Mouse (Mus musculus) heart, embryonic 10.5 days (tissue): ENCODE results near the gene AU040320. TPM values are rescaled to one million over a fixed set of nuclear protein-coding genes. Genes with fewer than 3 reads are reported as not detected.

ENCODE experiments used
- DNase-seq: peaks from one replicate; pipeline ENCODE4 v3.0.0-alpha.2; 2017; ENCODE audit warnings: low spot score
- H3K27ac ChIP-seq: fragments of 300-500 bp; sonication (generic); 2 replicates; pipeline ENCODE4 v1.5.1; 2016; ENCODE audit warnings: mild to moderate bottlenecking
- H3K27me3 ChIP-seq: fragments of 300-500 bp; sonication (generic); 2 replicates; pipeline ENCODE4 v1.6.1; 2016; ENCODE audit warnings: mild to moderate bottlenecking; ENCODE audit not compliant: poor library complexity, insufficient read depth, severe bottlenecking
- H3K36me3 ChIP-seq: fragments of 300-500 bp; sonication (generic); 2 replicates; pipeline ENCODE4 v1.6.1; 2016; ENCODE audit warnings: mild to moderate bottlenecking, moderate library complexity
- H3K4me1 ChIP-seq: fragments of 300-500 bp; sonication (generic); 2 replicates; pipeline ENCODE4 v1.6.1; 2016; ENCODE audit warnings: mild to moderate bottlenecking
- H3K4me3 ChIP-seq: fragments of 300-500 bp; sonication (generic); 2 replicates; pipeline ENCODE4 v1.5.1; 2016; ENCODE audit warnings: mild to moderate bottlenecking, moderate library complexity
- H3K9me3 ChIP-seq: fragments of 300-500 bp; sonication (generic); 2 replicates; pipeline ENCODE4 v1.6.1; 2016; ENCODE audit warnings: mild to moderate bottlenecking, moderate library complexity
- WGBS: fragments of 180-500 bp; shearing (Covaris S2); methylation state at CpG from one replicate; pipeline ENCODE4 v1.1.7; 2016; 5-methylcytosine and 5-hydroxymethylcytosine counted together
- polyA plus RNA-seq: library from polyadenylated mRNA; unstranded; fragments of >200 nt; fragmentation: Nextera tagmentation; extraction: Ambion mirVana; gene quantifications from 2 replicates; pipeline ENCODE4 v1.2.1, GENCODE M21; 2016

AU040320 gene
- 19.8 and 30.4 TPM in 2 replicates for polyA plus RNA-seq

DNA sequence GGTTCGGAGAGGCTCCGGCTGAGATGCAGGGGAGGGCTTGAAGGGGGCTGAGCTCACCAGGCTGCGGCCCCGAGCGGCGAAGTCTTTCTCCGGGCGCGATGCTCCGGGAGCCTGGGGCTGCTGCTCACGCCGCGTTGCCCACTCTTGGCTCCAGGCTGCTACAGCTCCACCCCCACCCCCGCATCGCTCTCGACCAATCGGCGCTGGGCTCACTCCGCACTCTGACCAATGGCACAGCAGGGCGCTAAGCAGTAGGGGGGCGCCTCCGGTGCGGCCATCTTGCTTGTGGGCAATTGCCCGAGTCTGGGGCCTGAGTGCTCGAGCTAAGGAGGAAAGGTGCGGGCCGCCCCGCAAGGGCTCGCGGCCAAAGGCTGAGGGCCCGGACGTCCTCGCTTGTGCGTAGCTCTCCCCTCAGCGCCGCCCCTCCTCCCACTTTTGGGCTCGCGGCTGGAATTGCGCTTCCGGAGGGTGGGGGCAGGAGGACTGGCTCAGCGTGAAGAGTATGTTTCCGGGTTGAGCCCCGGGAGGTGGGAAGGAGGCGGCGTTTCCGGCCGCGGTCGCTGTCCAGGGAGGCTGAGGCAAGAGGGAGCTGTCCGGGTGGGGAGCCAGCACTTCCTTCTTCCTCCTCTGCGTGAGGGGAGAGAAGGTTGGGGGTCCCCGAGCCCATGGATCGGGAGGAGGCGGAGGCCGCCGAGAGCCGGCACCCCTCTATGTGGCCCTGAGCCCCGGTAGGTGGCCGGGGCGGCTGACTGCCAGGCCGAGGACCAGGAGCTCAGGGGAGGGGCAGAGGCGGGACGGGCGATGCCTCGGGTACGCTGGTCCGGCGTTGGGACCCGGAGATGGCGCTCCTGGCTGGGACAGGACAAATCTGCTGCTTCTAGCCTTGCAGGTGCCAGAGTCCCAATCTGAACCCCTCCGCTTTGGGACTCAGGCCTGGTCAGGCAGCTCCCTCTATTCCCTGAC lies at the start of gene AU040320, which contains the start of gene Ncdn:
Gene AU040320, plus strand, starts transcription at position 277 of the 963 bp plus-strand sequence.
Gene Ncdn, minus strand, starts transcription at position 171 of the 963 bp plus-strand sequence.
- Histone ChIP-seq H3K4me3 (peak within 1 kb of the TSS; percentile 88), H3K9me3 (no peaks in the 10 kb centered on the region), H3K27ac (peak within 1 kb of the TSS; percentile 96), H3K4me1 (peaks cover 45% of the 10 kb centered on the region), H3K36me3 (peaks cover 39% of the 10 kb centered on the region), H3K27me3 (no peaks in the 10 kb centered on the region)
- under 1% methylated on average over 71 of the region's 71 CpGs for WGBS
- peak; percentile 99 for DNase-seq

DNA sequence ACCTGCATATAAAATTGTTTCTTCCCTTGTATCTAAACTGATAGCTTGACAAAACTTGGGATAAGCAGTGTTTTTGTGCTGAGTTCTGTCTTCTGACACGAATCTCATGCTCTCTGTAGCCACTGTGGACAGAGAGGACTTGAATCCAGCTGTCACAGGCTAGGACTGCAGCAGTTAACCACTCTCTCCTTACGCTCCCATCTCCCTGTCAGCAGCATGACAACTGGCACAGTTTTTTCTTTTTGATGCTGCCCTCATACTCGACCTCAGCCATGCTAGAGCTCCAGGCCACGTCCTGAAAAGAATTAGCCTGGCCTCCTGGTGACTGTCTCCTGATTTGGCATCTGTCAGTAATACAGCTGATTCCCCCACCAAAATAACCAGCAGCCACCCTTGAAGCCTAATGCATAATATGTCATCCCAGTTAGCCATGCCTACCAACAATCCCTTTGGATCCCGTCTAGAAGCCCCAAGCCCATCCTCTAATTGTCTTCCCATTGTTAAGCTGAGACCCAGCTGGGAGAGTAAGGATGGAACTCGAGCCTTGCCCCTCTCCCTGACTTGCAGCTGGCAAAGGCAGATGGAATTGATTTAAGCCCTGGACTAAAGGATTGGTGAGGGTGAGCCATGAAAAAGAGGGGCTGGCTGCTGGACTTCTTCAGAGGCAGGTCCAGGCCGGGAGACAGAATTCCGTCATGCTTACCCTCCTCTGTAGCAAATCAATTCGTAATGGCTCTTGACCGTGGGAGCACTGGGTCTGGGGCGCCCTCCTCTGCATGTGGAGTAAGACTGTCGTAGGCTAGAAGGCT lies 46.5 kb upstream of the AU040320 start:
- H3K9me3 ChIP-seq: no peaks in the 10 kb centered on the region
- no peak for DNase-seq
- H3K4me3 ChIP-seq: no peak overlapping the region
- no peaks in the 10 kb centered on the region for H3K27me3 ChIP-seq
- no peak overlapping the region for H3K27ac ChIP-seq
- WGBS: 75% methylated on average over 12 of the region's 12 CpGs
- H3K4me1 ChIP-seq: no peaks in the 10 kb centered on the region
- H3K36me3 ChIP-seq: peaks cover 72% of the 10 kb centered on the region

DNA sequence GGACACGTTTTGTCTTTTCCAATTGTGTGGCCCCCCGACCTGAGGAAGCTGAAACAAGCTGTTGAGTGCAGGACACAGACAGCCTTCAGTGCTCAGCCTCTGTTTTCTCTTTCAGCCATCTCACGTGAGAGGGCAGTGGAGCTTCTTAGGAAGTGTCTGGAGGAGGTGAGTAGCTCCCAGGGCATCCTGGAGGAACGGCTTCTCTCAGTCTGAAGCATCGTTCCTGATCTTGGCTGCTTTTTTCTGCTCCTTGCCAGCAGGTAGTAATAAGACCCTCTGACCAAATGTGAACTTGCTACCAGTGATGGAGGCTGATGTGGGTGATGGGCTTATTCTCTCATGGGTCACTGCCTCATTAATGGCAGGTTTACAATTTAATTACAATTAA lies 45.9 kb upstream of the AU040320 start:
- Histone ChIP-seq H3K27ac (no peak overlapping the region), H3K4me1 (no peaks in the 10 kb centered on the region), H3K27me3 (no peaks in the 10 kb centered on the region), H3K9me3 (no peaks in the 10 kb centered on the region), H3K4me3 (no peak overlapping the region), H3K36me3 (peaks cover 72% of the 10 kb centered on the region)
- WGBS: 87% methylated on average over 5 of the region's 5 CpGs
- DNase-seq: no peak

DNA sequence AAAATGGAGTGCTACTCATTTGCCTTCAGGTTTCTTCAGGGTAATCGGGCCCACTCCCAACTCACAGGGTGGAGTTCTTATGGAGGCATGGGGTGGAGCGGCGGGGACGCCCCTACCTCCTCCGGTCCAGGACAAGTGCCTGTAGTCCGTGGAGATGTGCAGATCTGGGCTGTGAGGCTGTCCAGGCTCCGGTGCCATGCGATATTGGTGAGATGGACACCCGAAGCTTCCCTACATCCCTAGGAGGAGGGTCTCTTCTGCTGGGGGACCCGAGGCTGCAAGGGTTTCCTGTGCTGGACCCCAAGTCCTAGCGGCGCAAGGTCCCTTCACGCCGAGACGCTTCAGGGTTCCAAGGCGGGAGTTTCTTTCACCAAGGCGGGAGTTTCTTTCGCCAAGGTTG lies 21.2 kb upstream of the AU040320 start:
- Histone ChIP-seq H3K9me3 (no peaks in the 10 kb centered on the region), H3K4me3 (peak overlapping the region; percentile 36), H3K27ac (no peak overlapping the region), H3K36me3 (no peaks in the 10 kb centered on the region), H3K27me3 (peaks cover 83% of the 10 kb centered on the region), H3K4me1 (peaks cover 28% of the 10 kb centered on the region)
- DNase-seq: no peak
- 3% methylated on average over 18 of the region's 18 CpGs for WGBS

DNA sequence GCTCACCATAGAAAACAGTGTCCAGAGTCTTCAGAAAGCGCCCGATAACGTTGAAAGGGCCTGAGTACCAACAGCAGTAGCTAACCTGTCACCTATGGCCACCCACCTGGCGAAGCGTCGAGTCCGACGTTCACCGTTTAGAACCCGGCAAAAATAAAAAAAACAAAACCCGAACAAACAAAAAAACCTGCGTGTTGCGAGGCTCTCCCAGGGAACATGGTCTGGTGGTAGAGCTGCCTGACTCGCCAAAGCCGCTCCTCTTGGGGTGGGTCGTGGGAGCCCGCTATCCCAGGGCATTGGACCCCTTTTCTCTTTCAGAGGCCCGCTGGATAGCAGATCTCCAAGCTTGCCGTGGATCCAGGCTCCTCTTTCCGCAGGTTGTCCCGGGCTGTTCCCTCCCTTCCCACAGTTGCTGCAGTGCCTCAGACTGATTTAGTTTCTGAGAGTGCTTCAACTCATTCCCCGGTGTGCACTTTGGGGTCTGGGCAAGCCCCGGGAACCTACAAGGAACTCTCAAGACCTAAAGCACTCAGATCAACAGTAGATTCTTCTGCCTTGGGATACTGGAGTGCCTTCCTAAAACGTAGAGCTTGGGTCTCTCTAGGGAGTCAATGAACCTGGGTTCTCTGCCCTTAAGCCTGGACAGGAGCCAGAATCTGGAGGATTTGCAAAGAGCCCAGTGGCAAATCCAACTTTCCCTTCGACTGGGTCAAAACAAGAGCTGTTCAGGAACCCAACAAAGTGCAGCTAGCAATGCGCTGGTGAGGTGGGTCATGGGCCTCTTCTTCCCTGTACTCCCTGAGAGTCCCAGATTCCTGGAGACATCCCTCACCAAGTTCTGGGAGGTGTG lies 20.6 kb upstream of the AU040320 start:
- Histone ChIP-seq H3K27ac (no peak overlapping the region), H3K4me3 (peak overlapping the region; percentile 36), H3K4me1 (peaks cover 28% of the 10 kb centered on the region), H3K27me3 (peaks cover 89% of the 10 kb centered on the region), H3K36me3 (no peaks in the 10 kb centered on the region), H3K9me3 (no peaks in the 10 kb centered on the region)
- DNase-seq: no peak
- WGBS: 11% methylated on average over 26 of the region's 26 CpGs

DNA sequence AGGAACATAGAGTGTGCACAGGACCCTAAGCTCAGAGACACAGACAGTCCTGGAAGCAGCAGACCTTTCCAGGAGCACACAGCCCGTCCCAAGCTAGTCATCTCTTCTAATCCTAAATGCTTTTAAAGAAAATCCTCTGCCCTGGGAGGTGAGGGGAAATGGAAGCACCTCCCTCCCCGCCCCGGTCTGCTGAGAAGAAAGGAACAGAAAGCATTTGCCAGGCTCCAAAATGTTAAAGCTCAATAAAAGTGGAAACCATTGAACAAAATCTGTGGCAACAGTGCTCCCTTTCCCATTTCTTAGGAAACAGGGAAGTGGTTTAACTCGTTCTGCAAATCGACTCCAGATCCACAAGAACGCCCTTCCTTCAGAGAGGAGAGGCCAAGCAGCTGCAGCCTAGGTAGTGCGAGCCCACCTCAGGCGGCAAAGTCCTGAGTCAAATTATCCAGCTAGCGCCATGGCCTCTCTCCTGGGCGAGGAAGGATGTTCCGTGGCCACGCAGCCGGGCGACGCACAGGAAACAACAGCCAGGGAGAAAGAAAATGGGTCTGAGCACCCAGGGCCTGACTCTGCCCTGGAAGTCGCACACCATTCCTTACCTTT lies 19.2 kb upstream of the AU040320 start:
- H3K4me3 ChIP-seq: no peak overlapping the region
- H3K27ac ChIP-seq: no peak overlapping the region
- H3K36me3 ChIP-seq: no peaks in the 10 kb centered on the region
- H3K27me3 ChIP-seq: peaks cover 100% of the 10 kb centered on the region
- DNase-seq: no peak
- peaks cover 28% of the 10 kb centered on the region for H3K4me1 ChIP-seq
- WGBS: 2% methylated on average over 16 of the region's 16 CpGs
- H3K9me3 ChIP-seq: no peaks in the 10 kb centered on the region

DNA sequence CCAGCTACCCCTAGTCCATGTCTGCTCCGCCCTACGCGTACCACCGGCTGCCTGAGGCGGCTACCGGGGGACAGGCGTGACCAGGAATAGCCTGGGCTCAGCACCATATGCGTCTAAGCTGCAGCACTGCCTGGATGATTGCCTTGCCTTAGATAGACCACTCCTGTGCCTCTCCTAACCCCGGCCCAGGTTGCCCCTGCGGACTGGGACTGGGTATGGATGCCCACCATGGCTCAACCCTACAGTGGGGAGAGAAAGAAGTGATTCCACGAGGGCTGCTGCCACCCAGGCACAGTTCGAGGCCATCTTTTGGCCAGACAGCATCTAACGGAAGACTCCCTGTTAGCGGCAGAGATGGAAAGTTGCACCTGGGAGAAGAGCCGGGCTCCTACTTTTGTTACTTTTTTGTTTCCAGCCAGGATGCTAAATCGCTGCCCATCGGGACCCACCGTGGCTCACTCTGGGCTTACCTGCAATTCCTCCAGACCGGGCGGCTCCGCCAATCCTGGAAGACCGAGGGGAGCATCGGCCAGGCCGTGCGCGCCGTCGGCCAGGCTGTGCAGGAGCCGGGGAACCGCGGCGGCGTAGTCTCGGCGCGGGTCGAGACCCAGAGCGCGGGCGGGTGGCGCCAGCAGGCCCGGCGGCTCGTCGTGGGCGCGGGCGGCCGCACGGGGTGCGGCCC lies 18.5 kb upstream of the AU040320 start:
- no peak for DNase-seq
- 3% methylated on average over 51 of the region's 51 CpGs for WGBS
- H3K9me3 ChIP-seq: no peaks in the 10 kb centered on the region
- peak overlapping the region; percentile 56; the same call in 1 of the 2 replicates for H3K27ac ChIP-seq
- peak overlapping the region; percentile 55 for H3K4me3 ChIP-seq
- peaks cover 28% of the 10 kb centered on the region for H3K4me1 ChIP-seq
- no peaks in the 10 kb centered on the region for H3K36me3 ChIP-seq
- H3K27me3 ChIP-seq: peaks cover 97% of the 10 kb centered on the region

DNA sequence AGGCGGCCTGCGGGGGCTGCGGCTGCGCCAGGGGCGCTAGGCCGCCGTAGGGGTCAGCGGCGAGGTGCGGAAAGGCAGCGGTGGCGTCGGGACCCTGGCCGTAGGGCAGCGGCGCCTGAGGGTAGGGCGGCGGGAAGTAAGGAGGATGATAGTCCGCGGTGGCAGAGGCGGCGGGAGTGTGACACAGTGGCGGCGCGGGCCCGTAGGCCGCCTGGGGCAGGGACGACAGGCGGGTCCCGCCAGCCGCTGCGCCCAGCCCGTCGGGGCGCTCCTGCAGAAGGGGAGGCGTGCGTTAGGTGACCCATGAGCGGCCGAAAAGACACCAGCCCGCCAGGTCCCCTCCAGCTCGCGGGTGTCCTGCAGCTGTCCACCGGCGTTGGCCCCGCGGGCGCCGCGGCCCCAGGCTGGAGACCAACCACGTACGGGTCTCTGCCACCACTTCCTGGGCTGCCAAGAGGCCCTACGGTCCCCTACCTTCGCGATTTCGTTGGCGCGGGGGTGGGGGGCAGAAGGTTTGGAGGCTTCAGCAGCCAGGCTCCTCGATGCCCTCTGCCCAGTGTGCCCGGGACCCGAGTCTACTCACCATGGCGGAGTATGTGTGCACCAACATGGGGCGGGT lies 17.9 kb upstream of the AU040320 start:
- peaks cover 28% of the 10 kb centered on the region for H3K4me1 ChIP-seq
- H3K27me3 ChIP-seq: peaks cover 91% of the 10 kb centered on the region
- H3K9me3 ChIP-seq: no peaks in the 10 kb centered on the region
- 3% methylated on average over 55 of the region's 62 CpGs for WGBS
- peak overlapping the region; percentile 55 for H3K4me3 ChIP-seq
- peak overlapping the region; percentile 56; the same call in 1 of the 2 replicates for H3K27ac ChIP-seq
- DNase-seq: no peak
- no peaks in the 10 kb centered on the region for H3K36me3 ChIP-seq

DNA sequence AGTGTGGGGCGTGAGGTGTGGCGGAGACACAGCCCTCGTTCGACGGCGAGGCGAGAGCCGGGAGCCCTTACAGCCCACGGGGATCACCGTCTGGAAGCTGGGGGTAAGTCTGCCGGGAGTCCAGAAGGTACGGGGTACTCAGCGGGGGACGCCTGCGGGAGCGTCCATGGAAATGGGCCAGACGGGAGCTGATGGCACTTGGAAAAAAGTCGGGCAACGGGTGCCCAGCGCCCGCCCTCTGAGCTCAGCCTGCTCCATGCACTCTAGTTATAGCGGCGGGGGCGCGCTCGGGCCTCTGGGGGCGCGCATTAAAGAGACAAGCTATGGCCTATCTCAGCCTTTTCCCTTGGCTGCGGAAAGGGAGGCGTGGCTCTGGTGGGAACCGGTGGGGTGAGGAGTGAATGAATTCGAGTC lies 17.3 kb upstream of the AU040320 start, which contains the start of gene Tfap2e:
Gene Tfap2e, minus strand, starts transcription at position 240 of the 414 bp plus-strand sequence.
- no peaks in the 10 kb centered on the region for H3K9me3 ChIP-seq
- H3K27me3 ChIP-seq: peaks cover 85% of the 10 kb centered on the region
- DNase-seq: no peak
- peak within 1 kb of the TSS; percentile 56; the same call in 1 of the 2 replicates for H3K27ac ChIP-seq
- H3K4me1 ChIP-seq: peaks cover 28% of the 10 kb centered on the region
- H3K4me3 ChIP-seq: peak within 1 kb of the TSS; percentile 55
- no peaks in the 10 kb centered on the region for H3K36me3 ChIP-seq
- 2% methylated on average over 32 of the region's 32 CpGs for WGBS

DNA sequence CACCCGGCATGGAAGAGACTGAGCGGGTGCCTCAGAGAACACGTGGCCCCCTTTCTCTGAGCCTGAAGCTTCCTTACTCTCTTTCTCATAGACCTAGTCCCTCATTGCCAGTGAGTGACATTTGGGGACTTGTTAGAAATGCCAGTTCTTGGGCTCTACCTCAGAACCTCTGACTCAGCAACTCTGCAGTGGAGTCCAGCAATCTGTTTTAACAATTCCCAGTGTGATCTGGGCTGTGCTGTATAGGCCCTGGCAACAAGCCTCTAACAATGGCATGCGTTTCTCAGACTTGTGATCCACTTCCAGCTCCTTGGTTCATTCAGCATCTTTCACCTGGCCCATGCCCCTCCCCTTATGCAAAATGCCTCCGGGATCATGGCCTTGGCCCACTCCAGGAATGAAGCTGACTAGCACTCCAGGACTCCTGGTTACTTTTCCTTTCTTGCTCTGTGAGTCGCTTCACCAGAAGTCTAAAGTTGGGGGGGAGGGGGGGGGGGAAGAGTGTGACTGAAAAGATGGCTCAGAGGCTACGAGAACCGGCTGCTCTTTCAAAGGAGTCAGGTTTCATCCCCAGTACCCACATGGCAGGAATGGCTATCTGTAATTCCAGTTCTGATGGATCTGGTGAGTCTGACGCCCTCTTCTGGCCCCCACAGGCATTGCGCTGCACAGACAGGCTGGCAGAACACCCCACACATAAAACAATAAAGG lies 13.2 kb upstream of the AU040320 start:
- WGBS: 19% methylated on average over 10 of the region's 10 CpGs
- H3K4me1 ChIP-seq: peaks cover 32% of the 10 kb centered on the region
- no peak overlapping the region for H3K27ac ChIP-seq
- peaks cover 61% of the 10 kb centered on the region for H3K27me3 ChIP-seq
- no peak for DNase-seq
- no peaks in the 10 kb centered on the region for H3K9me3 ChIP-seq
- peaks cover 13% of the 10 kb centered on the region for H3K36me3 ChIP-seq
- no peak overlapping the region for H3K4me3 ChIP-seq
